Mouse (Mus musculus): ENCODE data around the gene Arl11.

GRCm38 (mm10) chr14:61360981-61361511 is 51.5 kb downstream of the Arl11 start:
- no peak for TF ChIP-seq EP300 (IDR thresholded peaks at IDR 0.05; ENCODE audit: insufficient read depth, low read depth, low read length)
- no peak for TF ChIP-seq CTCF (IDR thresholded peaks at IDR 0.05; ENCODE audit: low read depth, low read length)
- no peak for TF ChIP-seq POLR2A (IDR thresholded peaks at IDR 0.05; ENCODE audit: insufficient read depth, low read length)
